ENCODE assay signal across 19 mouse cellular contexts in the genomic region with DNA sequence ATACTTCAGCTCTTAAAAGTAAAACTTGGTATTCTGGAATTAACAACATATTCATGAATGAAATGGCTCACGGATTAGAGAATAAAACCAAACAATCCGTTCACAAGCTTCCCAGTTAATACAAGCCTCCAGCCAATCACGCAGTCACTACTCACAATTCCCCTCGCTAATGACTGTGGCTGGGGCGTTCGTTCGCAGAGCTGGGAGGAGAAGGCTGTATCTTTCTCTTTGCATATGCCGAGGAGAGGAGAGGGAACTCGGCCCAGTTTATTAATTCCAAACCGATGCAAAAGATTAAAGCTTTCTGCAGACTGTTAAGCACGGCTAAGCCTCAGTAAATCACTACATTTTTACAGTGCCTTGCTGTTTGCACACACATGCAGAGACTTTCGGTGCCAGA.
DNase-seq lines count a peak whose midpoint lies in the region; ATAC-seq lines count a peak whose summit lies in the region.
"Had no signal": no experiment of that assay in that cellular context is flagged by ENCODE, and none has a peak within 500 bp of the region (broad histone marks: within the 10 kb centered on the region; RNA-seq: fewer than 3 reads in every experiment).

No protein-coding gene starts in this region.

- 24% methylated on average over 12 of the region's 12 CpGs for WGBS in limb, embryonic 13.5 days

- 0 out of 2 replicates have a peak overlapping the region, but pooled peaks have one; percentile 5 for H3K9ac ChIP-seq in limb, embryonic 13.5 days
- H3K9ac ChIP-seq: hindbrain, embryonic 15.5 days; liver, embryonic 13.5 days had no signal

- peaks cover 24% of the 10 kb centered on the region for H3K4me1 ChIP-seq in limb, embryonic 13.5 days
- H3K4me1 ChIP-seq: hindbrain, embryonic 15.5 days; liver, embryonic 13.5 days; megakaryocyte, embryonic 14.5 days had no signal

- no peak overlapping the region for H3K27ac ChIP-seq in limb, embryonic 13.5 days
- H3K27ac ChIP-seq: hindbrain, embryonic 15.5 days; liver, embryonic 13.5 days had no signal

- peak; percentile 6 to 20 for DNase-seq in layer of hippocampus, adult 18-20 months (ENCODE audit: low spot score in 2 of 2)
- DNase-seq in layer of hippocampus, adult 8-10 months (ENCODE audit: low spot score in 2 of 2) = no peak
- DNase-seq in right cerebral cortex, postnatal 10 days (ENCODE audit: low spot score in 2 of 2) = peak; percentile 44 to 48
- DNase-seq in right cerebral cortex, adult 2 months (ENCODE audit: low spot score in 2 of 2) = no peak
- DNase-seq in spleen, postnatal 4 days (ENCODE audit: low spot score in 2 of 2) = no peak
- DNase-seq in testis, postnatal 10 days (ENCODE audit: low spot score) = no peak
- DNase-seq: adrenal gland, postnatal 14 days; cerebellum, adult 9-11 months; embryo, embryonic 11 days; gastrocnemius, postnatal 10 days; heart, postnatal 10 days; kidney, adult 11 months; kidney, postnatal 25 days; liver, embryonic 13.5 days; thymus, adult 2 months had no signal

- peak overlapping the region; percentile 51 for H3K4me2 ChIP-seq in limb, embryonic 13.5 days (replicated peaks)
- H3K4me2 ChIP-seq: hindbrain, embryonic 15.5 days; liver, embryonic 13.5 days had no signal

- ATAC-seq in limb, embryonic 13.5 days (ENCODE audit: low FRiP score, low read depth) = no peak
- ATAC-seq: lung, postnatal 0 days had no signal

- H3K27me3 ChIP-seq in limb, embryonic 13.5 days = no peaks in the 10 kb centered on the region
- H3K27me3 ChIP-seq: hindbrain, embryonic 15.5 days; liver, embryonic 13.5 days; megakaryocyte, embryonic 14.5 days had no signal

- peak overlapping the region; percentile 20; the same call in 1 of the 2 replicates for H3K4me3 ChIP-seq in limb, embryonic 13.5 days
- H3K4me3 ChIP-seq: hindbrain, embryonic 15.5 days; liver, embryonic 13.5 days; megakaryocyte, embryonic 14.5 days had no signal

- no peaks in the 10 kb centered on the region for H3K9me3 ChIP-seq in limb, embryonic 13.5 days
- H3K9me3 ChIP-seq: hindbrain, embryonic 15.5 days had no signal

- H3K36me3 ChIP-seq in limb, embryonic 13.5 days = no peaks in the 10 kb centered on the region
- H3K36me3 ChIP-seq: hindbrain, embryonic 15.5 days; liver, embryonic 13.5 days had no signal

Comparison
In these comparisons a context has a peak if more than half of its experiments do, and no peak if none do; other contexts are left out.
1. DNase-seq: peak in layer of hippocampus, adult 18-20 months (2 of 2) and right cerebral cortex, postnatal 10 days (2 of 2); none in layer of hippocampus, adult 8-10 months (0 of 2), right cerebral cortex, adult 2 months (0 of 2), spleen, postnatal 4 days (0 of 2) and testis, postnatal 10 days (single experiment).